Mouse (Mus musculus) forebrain, postnatal 0 days (tissue): Measurements from ENCODE around the gene Upf2. TPM values are rescaled to one million over a fixed set of nuclear protein-coding genes. Genes with fewer than 3 reads are reported as not detected.
"Not testable (repeated sequence)": the region's sequence is repeated elsewhere in the genome, so short reads cannot be mapped to it uniquely, and the experiment has no call there.

Experiments
- ATAC-seq: fragments of 200-750 bp; cut with Nextera tagmentation; 2 replicates; pipeline ENCODE4 v1.8.0; 2017; ENCODE audit warnings: mild to moderate bottlenecking, moderate library complexity
- DNase-seq: peaks from one replicate; pipeline ENCODE4 v3.0.0-alpha.2; 2015
- H3K27ac ChIP-seq: fragments of 300-500 bp; sonication (generic); 2 replicates; pipeline ENCODE4 v1.5.1; 2014; ENCODE audit warnings: low read depth, mild to moderate bottlenecking, antibody characterized with exemption, low read length, moderate library complexity, mixed read lengths
- H3K27me3 ChIP-seq: fragments of 300-500 bp; sonication (generic); 2 replicates; pipeline ENCODE4 v1.6.1; 2014; ENCODE audit warnings: mild to moderate bottlenecking, low read length, mixed read lengths; ENCODE audit not compliant: insufficient read depth
- H3K36me3 ChIP-seq: fragments of 300-500 bp; sonication (generic); 2 replicates; pipeline ENCODE4 v1.6.1; 2014; ENCODE audit warnings: mild to moderate bottlenecking, moderate library complexity; ENCODE audit not compliant: insufficient read depth
- H3K4me1 ChIP-seq: fragments of 300-500 bp; sonication (generic); 2 replicates; pipeline ENCODE4 v1.6.1; 2014; ENCODE audit warnings: antibody characterized with exemption; ENCODE audit not compliant: insufficient read depth
- H3K4me2 ChIP-seq: fragments of 300-500 bp; sonication (generic); 2 replicates; pipeline ENCODE4 v1.6.1; 2014; ENCODE audit warnings: low read depth, mild to moderate bottlenecking, moderate library complexity
- H3K4me3 ChIP-seq: fragments of 300-500 bp; sonication (generic); 2 replicates; pipeline ENCODE4 v1.5.1; 2014; ENCODE audit warnings: low read depth, low read length, mixed read lengths
- H3K9ac ChIP-seq: fragments of 300-500 bp; sonication (generic); 2 replicates; pipeline ENCODE4 v1.6.1; 2014; ENCODE audit warnings: mild to moderate bottlenecking
- H3K9me3 ChIP-seq: fragments of 300-500 bp; sonication (generic); 2 replicates; pipeline ENCODE4 v1.6.1; 2016; ENCODE audit warnings: low read length
- CTCF ChIP-seq: sonication (generic); IDR thresholded peaks from 2 replicates; pipeline ENCODE4 v1.5.1; 2016; ENCODE audit warnings: antibody characterized with exemption, control low read depth, low read depth
- WGBS: fragments of 180-500 bp; shearing (Covaris S2); extraction: QIAGEN DNeasy Blood & Tissue Kit; methylation state at CpG from one replicate; pipeline ENCODE4 v1.1.7; 2014; 5-methylcytosine and 5-hydroxymethylcytosine counted together
- polyA plus RNA-seq: library from polyadenylated mRNA; unstranded; fragments of >200 nt; fragmentation: Nextera tagmentation; extraction: Ambion mirVana; gene quantifications from 2 replicates; pipeline ENCODE4 v1.2.1, GENCODE M21; 2015
- total RNA-seq: library from RNA; depleted of rRNA; stranded (reverse); fragments of >200 nt; gene quantifications from 2 replicates; pipeline ENCODE4 v1.2.3, GENCODE M21; 2014

Gene Upf2
- total and polyA plus RNA-seq, 2 experiments from 2014 or later = 4.1 to 11.1 TPM

GRCm38 (mm10) chr2:6080037-6080436, 128.8 kb downstream of the Upf2 start:
- H3K27ac ChIP-seq = no peak overlapping the region

GRCm38 (mm10) chr2:6081108-6081507, 129.8 kb downstream of the Upf2 start:
- DNase-seq (no peak), ATAC-seq (no peak)
- WGBS = 69% methylated on average over 8 of the region's 8 CpGs
- no peak overlapping the region for H3K4me2 ChIP-seq
- no peaks in the 10 kb centered on the region for H3K9me3 ChIP-seq
- H3K36me3 ChIP-seq = no peaks in the 10 kb centered on the region
- TF ChIP-seq CTCF = no peak
- no peaks in the 10 kb centered on the region for H3K4me1 ChIP-seq
- H3K27me3 ChIP-seq = no peaks in the 10 kb centered on the region
- H3K9ac ChIP-seq = no peak overlapping the region
- no peak overlapping the region for H3K4me3 ChIP-seq
- no peak overlapping the region for H3K27ac ChIP-seq

More at GRCm38 (mm10) chr2:6080037-6080436, 128.8 kb downstream of the Upf2 start:
- 91% methylated on average over 1 of the region's 1 CpGs for WGBS
- ATAC-seq (no peak), DNase-seq (no peak)
- no peak for TF ChIP-seq CTCF
- no peaks in the 10 kb centered on the region for H3K27me3 ChIP-seq
- no peaks in the 10 kb centered on the region for H3K9me3 ChIP-seq
- no peaks in the 10 kb centered on the region for H3K36me3 ChIP-seq
- no peak overlapping the region for H3K4me2 ChIP-seq
- no peaks in the 10 kb centered on the region for H3K4me1 ChIP-seq
- H3K9ac ChIP-seq = no peak overlapping the region
- H3K4me3 ChIP-seq = no peak overlapping the region

GRCm38 (mm10) chr2:6082615-6083014, 131.3 kb downstream of the Upf2 start:
- no peak overlapping the region for H3K27ac ChIP-seq
- H3K4me3 ChIP-seq = no peak overlapping the region
- DNase-seq = no peak
- H3K4me1 ChIP-seq = no peaks in the 10 kb centered on the region
- no peaks in the 10 kb centered on the region for H3K9me3 ChIP-seq
- WGBS = 89% methylated on average over 6 of the region's 6 CpGs
- H3K36me3 ChIP-seq = no peaks in the 10 kb centered on the region
- no peaks in the 10 kb centered on the region for H3K27me3 ChIP-seq
- no peak for ATAC-seq
- no peak for TF ChIP-seq CTCF
- no peak overlapping the region for H3K9ac ChIP-seq
- no peak overlapping the region for H3K4me2 ChIP-seq

- Histone ChIP-seq H3K27me3 (no peaks in the 10 kb centered on the region), H3K36me3 (no peaks in the 10 kb centered on the region), H3K4me2 (no peak overlapping the region), H3K9me3 (no peaks in the 10 kb centered on the region), H3K4me1 (no peaks in the 10 kb centered on the region), H3K27ac (no peak overlapping the region), H3K9ac (no peak overlapping the region), H3K4me3 (no peak overlapping the region)
- TF ChIP-seq CTCF = no peak
- WGBS = 100% methylated on average over 1 of the region's 1 CpGs
- no peak for DNase-seq
- no peak for ATAC-seq
These were observed 132.4 kb downstream of the Upf2 start for GRCm38 (mm10) chr2:6083696-6084095.

- WGBS = 82% methylated on average over 19 of the region's 19 CpGs
- H3K36me3 ChIP-seq = no peaks in the 10 kb centered on the region
- H3K27ac ChIP-seq = no peak overlapping the region
- H3K4me3 ChIP-seq = no peak overlapping the region
- ATAC-seq = no peak
- no peak overlapping the region for H3K9ac ChIP-seq
- no peak for TF ChIP-seq CTCF
- H3K4me2 ChIP-seq = no peak overlapping the region
- H3K9me3 ChIP-seq = no peaks in the 10 kb centered on the region
- H3K4me1 ChIP-seq = no peaks in the 10 kb centered on the region
- no peaks in the 10 kb centered on the region for H3K27me3 ChIP-seq
- DNase-seq = no peak
These were observed 134.6 kb downstream of the Upf2 start for GRCm38 (mm10) chr2:6085622-6086530.

- ATAC-seq = no peak
- Histone ChIP-seq H3K9me3 (no peaks in the 10 kb centered on the region), H3K4me1 (no peaks in the 10 kb centered on the region), H3K4me3 (no peak overlapping the region), H3K4me2 (no peak overlapping the region), H3K27me3 (no peaks in the 10 kb centered on the region), H3K27ac (no peak overlapping the region), H3K36me3 (no peaks in the 10 kb centered on the region), H3K9ac (no peak overlapping the region)
- DNase-seq = no peak
- no peak for TF ChIP-seq CTCF
- WGBS = 91% methylated on average over 5 of the region's 5 CpGs
These were observed 135.9 kb downstream of the Upf2 start for GRCm38 (mm10) chr2:6087151-6087550.

- ATAC-seq, DNase-seq, H3K4me3 ChIP-seq, H3K9ac ChIP-seq, H3K4me1 ChIP-seq, H3K27me3 ChIP-seq, H3K4me2 ChIP-seq, H3K27ac ChIP-seq, H3K36me3 ChIP-seq, H3K9me3 ChIP-seq: not testable (repeated sequence)
- 91% methylated on average over 16 of the region's 16 CpGs for WGBS
These were observed 138.7 kb downstream of the Upf2 start for GRCm38 (mm10) chr2:6089941-6090340.
